Comparison of ENCODE assay signal across 8 mouse cellular contexts in the genomic region with DNA sequence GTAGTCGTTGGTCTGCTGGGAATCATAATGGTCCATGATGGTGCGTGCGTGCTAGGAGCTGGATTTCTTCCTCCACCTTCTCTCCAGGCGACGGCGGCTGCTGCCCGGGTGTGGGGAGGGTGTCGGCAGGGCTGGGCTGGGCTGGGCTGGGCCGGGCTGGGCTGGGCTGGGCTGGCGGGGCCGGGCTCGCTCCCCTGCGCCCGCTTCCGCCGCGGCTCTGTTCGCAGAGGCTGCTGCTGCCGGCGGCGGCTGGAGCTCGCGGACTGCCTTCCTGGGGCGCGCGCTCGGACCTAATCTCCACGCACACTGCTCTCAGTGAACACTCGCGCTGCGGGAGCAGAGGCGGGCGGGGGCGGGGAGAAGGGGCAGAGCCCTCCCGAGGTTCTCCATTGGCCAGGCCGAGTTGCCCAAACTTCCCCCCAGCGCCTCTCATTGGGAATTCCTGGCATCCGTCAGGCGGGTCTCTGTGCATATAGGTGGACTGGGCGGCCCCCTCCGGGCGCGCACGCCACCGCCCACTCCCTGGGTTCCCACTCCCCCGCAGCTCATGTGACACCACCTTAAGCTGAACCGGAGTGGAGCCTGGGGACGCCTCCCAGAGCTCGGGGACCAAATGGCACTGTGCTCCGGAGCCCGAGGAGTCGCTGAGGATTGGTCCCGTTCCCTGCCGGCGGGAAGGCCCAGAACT. TPM values are rescaled to one million over a fixed set of nuclear protein-coding genes. Genes with fewer than 3 reads are reported as not detected.
DNase-seq lines count a peak whose midpoint lies in the region; ATAC-seq lines count a peak whose summit lies in the region.

A gene (minus strand): TSS at position 316 of the 688 bp plus-strand sequence.

- H3K36me3 ChIP-seq in forebrain, embryonic 10.5 days (replicated peaks): no peaks in the 10 kb centered on the region
- H3K36me3 ChIP-seq in heart, embryonic 14.5 days (ENCODE audit: control insufficient read depth, insufficient read depth, low read length): no peaks in the 10 kb centered on the region
- no peaks in the 10 kb centered on the region for H3K36me3 ChIP-seq in liver, embryonic 12.5 days
- H3K36me3 ChIP-seq in stomach, embryonic 15.5 days: no peaks in the 10 kb centered on the region

- peaks cover 11% of the 10 kb centered on the region; the same call in 1 of the 2 replicates for H3K27me3 ChIP-seq in forebrain, embryonic 10.5 days (ENCODE audit: poor library complexity, severe bottlenecking)
- no peaks in the 10 kb centered on the region for H3K27me3 ChIP-seq in heart, embryonic 14.5 days (ENCODE audit: control insufficient read depth, insufficient read depth, low read length)
- peaks cover 62% of the 10 kb centered on the region for H3K27me3 ChIP-seq in liver, embryonic 12.5 days (replicated peaks)
- H3K27me3 ChIP-seq in stomach, embryonic 15.5 days (replicated peaks): no peaks in the 10 kb centered on the region

- DNase-seq in CD8-positive naive resting alpha-beta T cell, adult 2 months (ENCODE audit: low read depth in 2 of 2, low spot score in 2 of 2): peak; percentile 45 to 54
- peak; percentile 9 for DNase-seq in c-Kit-positive CD71-positive TER-119-negative erythroid progenitor cells, embryonic 14.5 days (ENCODE audit: low read depth)
- peak; percentile 94 for DNase-seq in forebrain, embryonic 10.5 days (ENCODE audit: extremely low spot score, low spot score)
- DNase-seq in kidney, postnatal 14 days: peak; percentile 96
- DNase-seq in neural tube, embryonic 10.5 days (ENCODE audit: extremely low spot score, low spot score): peak; percentile 92

- peak within 1 kb of the TSS; percentile 87 for H3K4me3 ChIP-seq in forebrain, embryonic 10.5 days
- peak within 1 kb of the TSS; percentile 87 to 90 for H3K4me3 ChIP-seq in heart, embryonic 14.5 days (ENCODE audit: control insufficient read depth in 1 of 2, insufficient read depth in 1 of 2, low read depth in 1 of 2, low read length in 2 of 2)
- H3K4me3 ChIP-seq in liver, embryonic 12.5 days: peak within 1 kb of the TSS; percentile 65
- H3K4me3 ChIP-seq in stomach, embryonic 15.5 days (replicated peaks): peak within 1 kb of the TSS; percentile 88

- peak; percentile 91 for ATAC-seq in heart, embryonic 14.5 days (ENCODE audit: insufficient number of reproducible peaks, insufficient read depth, low FRiP score, low read depth)
- peak; percentile 81 for ATAC-seq in liver, embryonic 12.5 days
- peak; percentile 91 for ATAC-seq in stomach, embryonic 15.5 days (ENCODE audit: insufficient read depth, low FRiP score, low read depth)

- no peaks in the 10 kb centered on the region for H3K9me3 ChIP-seq in forebrain, embryonic 10.5 days
- H3K9me3 ChIP-seq in heart, embryonic 14.5 days (ENCODE audit: control insufficient read depth, low read length): no peaks in the 10 kb centered on the region
- no peaks in the 10 kb centered on the region for H3K9me3 ChIP-seq in liver, embryonic 12.5 days (replicated peaks)
- H3K9me3 ChIP-seq in stomach, embryonic 15.5 days: no peaks in the 10 kb centered on the region

- peak within 1 kb of the TSS; percentile 88 for H3K4me2 ChIP-seq in heart, embryonic 14.5 days (ENCODE audit: low read length)
- peak within 1 kb of the TSS; percentile 76 for H3K4me2 ChIP-seq in liver, embryonic 12.5 days
- H3K4me2 ChIP-seq in stomach, embryonic 15.5 days: peak within 1 kb of the TSS; percentile 85

- WGBS in forebrain, embryonic 10.5 days: under 1% methylated on average over 54 of the region's 55 CpGs
- under 1% methylated on average over 54 of the region's 55 CpGs for WGBS in heart, embryonic 14.5 days
- under 1% methylated on average over 45 of the region's 55 CpGs for WGBS in liver, embryonic 12.5 days (ENCODE audit: insufficient replicate concordance)
- under 1% methylated on average over 50 of the region's 55 CpGs for WGBS in stomach, embryonic 15.5 days

- H3K4me1 ChIP-seq in forebrain, embryonic 10.5 days: peaks cover 39% of the 10 kb centered on the region
- H3K4me1 ChIP-seq in heart, embryonic 14.5 days (ENCODE audit: control insufficient read depth in 2 of 2, insufficient read depth in 2 of 2, low read length in 2 of 2): peaks cover 2 to 18% of the 10 kb centered on the region in 2 experiments
- H3K4me1 ChIP-seq in liver, embryonic 12.5 days: peaks cover 15% of the 10 kb centered on the region; the same call in 1 of the 2 replicates
- peaks cover 33% of the 10 kb centered on the region for H3K4me1 ChIP-seq in stomach, embryonic 15.5 days

- peak within 1 kb of the TSS; percentile 93 for H3K9ac ChIP-seq in heart, embryonic 14.5 days (ENCODE audit: low read length)
- H3K9ac ChIP-seq in liver, embryonic 12.5 days: peak within 1 kb of the TSS; percentile 72
- H3K9ac ChIP-seq in stomach, embryonic 15.5 days: peak within 1 kb of the TSS; percentile 84

- peak within 1 kb of the TSS; percentile 96 for H3K27ac ChIP-seq in forebrain, embryonic 10.5 days
- peak within 1 kb of the TSS; percentile 91 to 97 for H3K27ac ChIP-seq in heart, embryonic 14.5 days (replicated peaks in 1 of 2; ENCODE audit: control insufficient read depth in 1 of 2, insufficient read depth in 1 of 2, low read depth in 2 of 2, low read length in 2 of 2)
- H3K27ac ChIP-seq in liver, embryonic 12.5 days: peak within 1 kb of the TSS; percentile 81
- peak within 1 kb of the TSS; percentile 98 for H3K27ac ChIP-seq in stomach, embryonic 15.5 days

RNA-seq across cellular contexts. Expression of the gene that starts here (rescaled TPM):
- 27.8 and 29.2 TPM in 2 replicates for polyA plus RNA-seq in forebrain, embryonic 10.5 days (2016; fragmentation: Nextera tagmentation; extraction: Ambion mirVana)
- polyA plus RNA-seq in heart, embryonic 14.5 days (2014; fragmentation: Nextera tagmentation; extraction: Ambion mirVana): 38.7 and 42.7 TPM in 2 replicates
- 15.6 and 15.9 TPM in 2 replicates for polyA plus RNA-seq in liver, embryonic 12.5 days (2016; fragmentation: Nextera tagmentation; extraction: Ambion mirVana)
- polyA plus RNA-seq in stomach, embryonic 15.5 days (2015; fragmentation: Nextera tagmentation; extraction: Ambion mirVana): 61.2 and 65.0 TPM in 2 replicates

Comparison
In these comparisons a context has a peak if more than half of its experiments do, and no peak if none do; other contexts are left out.
1. Peak in every context shown above with its lines: DNase-seq, ATAC-seq, H3K4me3 ChIP-seq and H3K27ac ChIP-seq.
2. DNase-seq: peak in every context shown above with its lines; median percentile 96 in kidney, postnatal 14 days; 94 in forebrain, embryonic 10.5 days; 92 in neural tube, embryonic 10.5 days; 50 in CD8-positive naive resting alpha-beta T cell, adult 2 months; 9 in c-Kit-positive CD71-positive TER-119-negative erythroid progenitor cells, embryonic 14.5 days.